8 mouse cellular contexts compared by ENCODE assay signal in genomic region chr7:71704661-71705240, GRCm38 (mm10).
A peak's percentile ranks its signal among the peaks of the same experiment; 100 is the strongest.
DNase-seq lines count a peak whose midpoint lies in the region; ATAC-seq and TF ChIP-seq lines count a peak whose summit lies in the region.

No protein-coding gene starts in this region.

- no peak overlapping the region for H3K9ac ChIP-seq in kidney, embryonic 15.5 days
- H3K9ac ChIP-seq in midbrain, postnatal 0 days (replicated peaks; ENCODE audit: low read length, poor library complexity, severe bottlenecking): no peak overlapping the region

- H3K36me3 ChIP-seq in kidney, embryonic 15.5 days: no peaks in the 10 kb centered on the region
- no peaks in the 10 kb centered on the region for H3K36me3 ChIP-seq in midbrain, postnatal 0 days (ENCODE audit: insufficient read depth, low read length)

- peak overlapping the region; percentile 57 for H3K27ac ChIP-seq in kidney, embryonic 15.5 days
- H3K27ac ChIP-seq in midbrain, postnatal 0 days (ENCODE audit: low read depth, low read length): no peak overlapping the region

- DNase-seq in kidney, adult 11 months: peak; percentile 22
- no peak for DNase-seq in kidney, postnatal 25 days
- peak; percentile 39 to 65 for DNase-seq in heart, adult 9 months (ENCODE audit: low spot score in 2 of 2)
- DNase-seq in midbrain, postnatal 0 days (ENCODE audit: low spot score): no peak
- no peak for DNase-seq in left cerebral cortex, postnatal 14 days (ENCODE audit: low spot score in 2 of 2)
- no peak for DNase-seq in spleen, postnatal 10 days (ENCODE audit: low spot score in 2 of 2)

- H3K9me3 ChIP-seq in kidney, embryonic 15.5 days (replicated peaks): no peaks in the 10 kb centered on the region
- no peaks in the 10 kb centered on the region for H3K9me3 ChIP-seq in midbrain, postnatal 0 days (ENCODE audit: low read length)

- H3K27me3 ChIP-seq in kidney, embryonic 15.5 days: no peaks in the 10 kb centered on the region
- no peaks in the 10 kb centered on the region for H3K27me3 ChIP-seq in midbrain, postnatal 0 days (ENCODE audit: insufficient read depth, low read length)

- H3K4me1 ChIP-seq in kidney, embryonic 15.5 days: peaks cover 17% of the 10 kb centered on the region
- H3K4me1 ChIP-seq in midbrain, postnatal 0 days (ENCODE audit: insufficient read depth, low read length): no peaks in the 10 kb centered on the region

- H3K4me2 ChIP-seq in kidney, embryonic 15.5 days: peak overlapping the region; percentile 95
- peak overlapping the region; percentile 84 for H3K4me2 ChIP-seq in midbrain, postnatal 0 days (ENCODE audit: low read depth, low read length, poor library complexity, severe bottlenecking)

- no peak for TF ChIP-seq CTCF in midbrain, postnatal 0 days (IDR thresholded peaks at IDR 0.05)

- no peak for ATAC-seq in kidney, embryonic 15.5 days (replicated peaks; ENCODE audit: low FRiP score)
- no peak for ATAC-seq in midbrain, postnatal 0 days (ENCODE audit: low FRiP score)
- ATAC-seq in megakaryocyte-erythroid progenitor cell, adult 5-6 weeks (replicated peaks; ENCODE audit: low FRiP score, low TSS enrichment, poor library complexity, severe bottlenecking): no peak

- peak overlapping the region; percentile 57; the same call in 1 of the 2 replicates for H3K4me3 ChIP-seq in kidney, embryonic 15.5 days (replicated peaks)
- H3K4me3 ChIP-seq in midbrain, postnatal 0 days (ENCODE audit: low read depth, low read length): peak overlapping the region; percentile 44; the same call in 1 of the 2 replicates

- intact Hi-C loops in left cerebral cortex, postnatal 14 days (cut with DNase I): no loop called here

- 60% methylated on average over 4 of the region's 4 CpGs for WGBS in kidney, embryonic 15.5 days
- 63% methylated on average over 4 of the region's 4 CpGs for WGBS in midbrain, postnatal 0 days

Comparison
In these comparisons a context has a peak if more than half of its experiments do, and no peak if none do; other contexts are left out.
1. DNase-seq: peak in kidney, adult 11 months (single experiment) and heart, adult 9 months (2 of 2); none in kidney, postnatal 25 days (0 of 2), midbrain, postnatal 0 days (single experiment), left cerebral cortex, postnatal 14 days (0 of 2) and spleen, postnatal 10 days (0 of 2).